Mouse (Mus musculus) heart, postnatal 25 days (tissue): ENCODE measurements around the gene Sec14l1. TPM values are rescaled to one million over a fixed set of nuclear protein-coding genes. Genes with fewer than 3 reads are reported as not detected.

Experiments used
- DNase-seq: peaks from one replicate; pipeline ENCODE4 v3.0.0; 2022; ENCODE audit warnings: low spot score
- intact Hi-C: fragments of 180-260 bp; cut with DNase I; formaldehyde crosslinking; loops from one replicate; pipeline ENCODE4 v1.15.1; 2025
- total RNA-seq, 2 experiments: library from RNA; stranded (reverse); gene quantifications; 2 replicates each; pipeline ENCODE4 v1.2.3; 2021

Gene Sec14l1
- total RNA-seq, 2 experiments from 2014 or later = 71.7 to 74.1 TPM

- no peak for DNase-seq
- intact Hi-C loops = no loop called here
These were observed 31.1 kb downstream of the Sec14l1 start for GRCm38 (mm10) chr11:117146118-117146506.

GRCm38 (mm10) chr11:117146776-117147536 is 32.0 kb downstream of the Sec14l1 start:
- intact Hi-C loops = no loop called here
- no peak for DNase-seq

- intact Hi-C loops = no loop called here
These were observed 34.1 kb downstream of the Sec14l1 start for GRCm38 (mm10) chr11:117148893-117149685.

GRCm38 (mm10) chr11:117150467-117150966 is 35.5 kb downstream of the Sec14l1 start:
- no peak for DNase-seq
- intact Hi-C loops = no loop called here

More at GRCm38 (mm10) chr11:117148893-117149685, 34.1 kb downstream of the Sec14l1 start:
- DNase-seq = no peak

GRCm38 (mm10) chr11:117151461-117151860 is 36.5 kb downstream of the Sec14l1 start:
- intact Hi-C loops = no loop called here
- DNase-seq = no peak

GRCm38 (mm10) chr11:117152541-117152940 is 37.6 kb downstream of the Sec14l1 start:
- no peak for DNase-seq
- intact Hi-C loops = no loop called here

GRCm38 (mm10) chr11:117153553-117153952 is 38.6 kb downstream of the Sec14l1 start:
- no peak for DNase-seq
- intact Hi-C loops = no loop called here

- no peak for DNase-seq
- intact Hi-C loops = no loop called here
These were observed 39.3 kb downstream of the Sec14l1 start for GRCm38 (mm10) chr11:117154088-117154815.

- no peak for DNase-seq
- intact Hi-C loops = no loop called here
These were observed 41.8 kb downstream of the Sec14l1 start for GRCm38 (mm10) chr11:117156725-117157124.

- intact Hi-C loops = no loop called here
- no peak for DNase-seq
These were observed 43.4 kb downstream of the Sec14l1 start for GRCm38 (mm10) chr11:117158343-117158742.

GRCm38 (mm10) chr11:117159257-117159945 is 44.4 kb downstream of the Sec14l1 start:
- intact Hi-C loops = no loop called here
- no peak for DNase-seq

- intact Hi-C loops = no loop called here
These were observed 45.0 kb downstream of the Sec14l1 start for GRCm38 (mm10) chr11:117159946-117160307.

GRCm38 (mm10) chr11:117160791-117161190 is 45.8 kb downstream of the Sec14l1 start:
- intact Hi-C loops = no loop called here
- no peak for DNase-seq

More at GRCm38 (mm10) chr11:117159946-117160307, 45.0 kb downstream of the Sec14l1 start:
- no peak for DNase-seq

- no peak for DNase-seq
- intact Hi-C loops = no loop called here
These were observed 46.6 kb downstream of the Sec14l1 start for GRCm38 (mm10) chr11:117161574-117161973.

- no peak for DNase-seq
These were observed 48.1 kb downstream of the Sec14l1 start for GRCm38 (mm10) chr11:117163098-117163497.

GRCm38 (mm10) chr11:117163771-117164170 is 48.8 kb downstream of the Sec14l1 start:
- intact Hi-C loops = no loop called here

More at GRCm38 (mm10) chr11:117163098-117163497, 48.1 kb downstream of the Sec14l1 start:
- intact Hi-C loops = no loop called here

GRCm38 (mm10) chr11:117168278-117169087 is 53.5 kb downstream of the Sec14l1 start:
- DNase-seq = no peak

More at GRCm38 (mm10) chr11:117163771-117164170, 48.8 kb downstream of the Sec14l1 start:
- no peak for DNase-seq

GRCm38 (mm10) chr11:117169088-117169635 is 54.2 kb downstream of the Sec14l1 start:
- DNase-seq = no peak
- intact Hi-C loops = no loop called here

More at GRCm38 (mm10) chr11:117168278-117169087, 53.5 kb downstream of the Sec14l1 start:
- intact Hi-C loops = no loop called here
